Mouse (Mus musculus): ENCODE results near the gene Polh.

DNA sequence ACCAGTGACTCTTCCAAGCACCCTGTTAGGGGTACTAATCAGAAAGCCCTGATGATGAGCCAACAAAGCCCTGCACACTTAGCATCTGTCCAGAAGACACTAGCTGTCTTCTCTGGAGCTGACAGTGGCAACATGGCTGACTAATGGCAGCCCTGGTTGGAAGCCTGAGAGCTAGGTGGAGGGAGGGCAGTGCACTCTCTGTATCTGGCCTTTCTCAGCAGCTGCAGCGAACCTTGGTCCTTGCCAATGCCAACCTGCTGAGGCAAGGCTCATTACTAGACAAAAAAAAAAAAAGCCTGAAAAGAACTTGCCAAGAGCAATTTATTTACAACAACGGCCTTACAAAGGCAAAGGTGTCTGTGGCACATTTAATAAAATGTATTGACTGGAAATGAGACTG lies 41.2 kb upstream of the Polh start:
- no peak for TF ChIP-seq CTCF (IDR thresholded peaks at IDR 0.05; ENCODE audit: low read depth)
- no peak for TF ChIP-seq EP300 (IDR thresholded peaks at IDR 0.05; ENCODE audit: low read depth)

Measured in liver, postnatal 0 days (tissue).